Mouse (Mus musculus): Measurements from ENCODE around the gene Map3k7. TPM values are rescaled to one million over a fixed set of nuclear protein-coding genes. Genes with fewer than 3 reads are reported as not detected.
"Not testable (repeated sequence)": the region's sequence is repeated elsewhere in the genome, so short reads cannot be mapped to it uniquely, and the experiment has no call there.

Gene Map3k7
- polyA plus RNA-seq, 1 experiment from 2014 or later, result 5.3 TPM

DNA sequence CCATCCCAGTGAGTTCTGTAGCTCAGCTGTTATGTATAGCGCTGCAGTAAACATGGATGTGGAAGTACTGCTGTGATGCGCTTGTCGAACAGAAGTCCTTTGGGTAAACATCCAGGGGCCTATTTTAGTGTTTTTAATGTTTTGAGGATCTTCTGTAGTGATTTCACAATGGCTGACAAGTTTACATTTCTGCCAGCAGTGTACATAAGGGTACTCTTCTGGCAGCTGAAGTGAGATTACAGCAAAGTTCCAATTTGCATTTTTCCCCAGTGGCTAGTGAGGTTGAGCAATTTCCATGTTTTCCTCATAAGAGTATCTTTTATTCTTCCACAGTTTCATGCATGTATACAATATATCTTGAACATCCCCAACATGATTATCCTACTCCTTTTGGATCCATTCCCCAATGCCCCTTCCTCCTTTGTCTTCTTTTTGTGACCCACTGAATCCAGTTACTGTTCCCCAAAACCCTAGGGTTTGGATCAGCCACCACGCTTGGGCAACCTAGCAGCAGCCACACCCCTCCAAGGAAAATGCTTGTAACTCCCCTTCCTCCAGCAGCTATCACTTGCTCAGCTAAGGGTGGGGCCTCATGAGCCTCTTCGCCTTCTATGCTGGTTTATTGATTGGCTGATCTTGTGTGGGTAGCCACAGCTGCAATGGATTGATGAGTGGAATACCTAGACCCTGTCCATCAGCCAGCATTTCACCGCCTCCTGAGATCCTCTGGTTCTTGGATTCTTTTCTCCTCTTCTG is 47.5 kb downstream of the Map3k7 start:
- H3K9ac ChIP-seq (ENCODE audit: low read depth, low read length), result no peak overlapping the region
- H3K27me3 ChIP-seq (replicated peaks; ENCODE audit: control insufficient read depth, insufficient read depth, low read length), result no peaks in the 10 kb centered on the region
- H3K4me1 ChIP-seq (ENCODE audit: control insufficient read depth, insufficient read depth, low read length), result no peaks in the 10 kb centered on the region
- H3K27ac ChIP-seq (ENCODE audit: low read length), result no peak overlapping the region
- H3K4me2 ChIP-seq (ENCODE audit: low read depth, low read length), result no peak overlapping the region
- 90% methylated on average over 6 of the region's 6 CpGs for WGBS
- 0 out of 2 replicates have a peak, but pooled peaks cover 6% of the 10 kb centered on the region for H3K36me3 ChIP-seq (ENCODE audit: control insufficient read depth, insufficient read depth, low read length)
- H3K9me3 ChIP-seq (ENCODE audit: control insufficient read depth, low read length), result no peaks in the 10 kb centered on the region
- H3K4me3 ChIP-seq (ENCODE audit: low read length), result no peak overlapping the region
- ATAC-seq, result no peak

DNA sequence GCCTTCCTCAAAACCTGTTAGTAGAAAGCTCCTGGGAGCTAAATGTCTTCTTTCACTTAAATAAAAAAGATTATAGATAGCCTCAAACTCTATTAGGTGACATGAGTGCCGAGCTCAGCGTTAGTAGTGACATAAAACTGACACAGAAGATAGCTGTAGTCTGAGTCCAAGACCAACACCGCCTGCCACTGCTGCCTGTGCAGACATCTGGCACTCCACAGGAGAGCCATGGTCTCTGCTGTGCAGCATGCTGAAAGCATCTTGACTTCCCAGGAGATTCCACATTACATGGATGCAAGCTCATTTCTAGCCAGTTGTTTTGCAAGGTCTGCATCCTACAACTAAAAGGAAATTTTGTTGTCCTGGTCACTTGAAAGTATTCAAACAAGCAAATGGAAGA is 57.2 kb downstream of the Map3k7 start:
- no peak overlapping the region for H3K4me2 ChIP-seq (ENCODE audit: low read depth, low read length)
- no peak overlapping the region for H3K27ac ChIP-seq (ENCODE audit: low read length)
- H3K4me3 ChIP-seq (ENCODE audit: low read length), result no peak overlapping the region
- no peaks in the 10 kb centered on the region for H3K27me3 ChIP-seq (replicated peaks; ENCODE audit: control insufficient read depth, insufficient read depth, low read length)
- H3K9ac ChIP-seq (ENCODE audit: low read depth, low read length), result no peak overlapping the region
- 0 out of 2 replicates have a peak, but pooled peaks cover 10% of the 10 kb centered on the region for H3K36me3 ChIP-seq (ENCODE audit: control insufficient read depth, insufficient read depth, low read length)
- no peaks in the 10 kb centered on the region for H3K9me3 ChIP-seq (ENCODE audit: control insufficient read depth, low read length)
- ATAC-seq, result no peak
- H3K4me1 ChIP-seq (ENCODE audit: control insufficient read depth, insufficient read depth, low read length), result no peaks in the 10 kb centered on the region
- 90% methylated on average over 3 of the region's 3 CpGs for WGBS

DNA sequence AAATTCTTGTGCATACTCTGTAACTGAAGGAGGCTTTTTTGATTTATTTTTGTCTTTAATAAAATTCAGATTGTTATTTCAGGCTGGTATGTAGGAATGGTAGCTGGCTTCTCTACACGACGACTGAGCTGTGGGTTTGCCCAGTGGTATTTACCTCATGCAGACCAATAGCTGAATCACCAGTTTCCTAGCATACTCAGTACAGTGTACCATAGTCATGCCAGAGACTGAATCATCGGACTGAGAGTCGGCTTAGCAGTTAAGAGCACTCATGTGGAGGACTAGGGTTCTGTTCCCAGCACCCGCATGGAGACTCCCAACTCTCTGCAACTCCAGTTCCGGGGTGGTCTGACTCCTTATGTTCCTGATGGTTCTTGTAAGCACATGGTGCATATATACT is 58.4 kb downstream of the Map3k7 start:
- H3K9ac ChIP-seq (ENCODE audit: low read depth, low read length), result no peak overlapping the region
- 93% methylated on average over 6 of the region's 6 CpGs for WGBS
- no peak for ATAC-seq
- H3K4me2 ChIP-seq (ENCODE audit: low read depth, low read length), result no peak overlapping the region
- no peak overlapping the region for H3K27ac ChIP-seq (ENCODE audit: low read length)
- H3K9me3 ChIP-seq (ENCODE audit: control insufficient read depth, low read length), result no peaks in the 10 kb centered on the region
- H3K4me3 ChIP-seq (ENCODE audit: low read length), result no peak overlapping the region
- no peaks in the 10 kb centered on the region for H3K4me1 ChIP-seq (ENCODE audit: control insufficient read depth, insufficient read depth, low read length)
- no peaks in the 10 kb centered on the region for H3K27me3 ChIP-seq (replicated peaks; ENCODE audit: control insufficient read depth, insufficient read depth, low read length)
- H3K36me3 ChIP-seq (ENCODE audit: control insufficient read depth, insufficient read depth, low read length), result 0 out of 2 replicates have a peak, but pooled peaks cover 10% of the 10 kb centered on the region

DNA sequence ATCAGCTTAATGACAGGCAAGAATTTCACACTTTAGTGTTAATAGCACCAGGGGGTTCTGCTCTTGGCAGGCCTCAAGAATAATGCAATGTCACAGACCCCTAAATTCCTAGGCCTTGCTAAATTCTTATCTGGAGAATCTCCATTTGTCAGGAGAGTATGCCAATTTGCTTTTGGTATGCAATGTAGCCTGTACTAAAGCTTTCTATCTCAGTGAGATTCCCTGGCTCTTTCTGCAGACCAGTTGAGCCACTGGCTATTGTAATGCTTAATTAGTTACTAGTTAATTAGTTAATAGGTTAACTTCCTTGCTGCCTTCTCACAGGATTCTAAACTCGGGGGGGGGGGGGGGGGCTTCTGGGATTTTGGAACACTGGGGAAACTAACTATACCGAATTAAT is 60.3 kb downstream of the Map3k7 start:
- not testable (repeated sequence) for H3K27ac ChIP-seq (ENCODE audit: low read length)
- 77% methylated on average over 2 of the region's 2 CpGs for WGBS

DNA sequence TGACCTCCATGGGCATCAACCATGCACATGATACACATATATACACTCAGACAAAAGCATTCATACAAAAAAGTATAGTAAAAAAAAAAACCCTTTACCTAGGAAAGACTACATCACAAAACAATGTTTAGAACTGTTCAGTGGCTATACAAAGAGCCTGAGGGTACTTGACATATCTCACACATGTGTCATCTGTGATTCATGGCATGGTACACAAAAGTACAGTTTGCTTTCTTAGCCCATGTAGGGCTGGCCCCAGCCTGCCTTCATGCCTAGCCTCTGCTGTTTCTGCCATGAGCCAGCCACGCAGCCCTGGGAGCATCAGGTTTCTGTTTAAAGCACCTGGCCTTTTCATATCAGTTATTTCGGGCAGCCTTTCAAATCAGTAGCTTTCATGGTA is 61.2 kb downstream of the Map3k7 start:
- Histone ChIP-seq H3K36me3 (ENCODE audit: control insufficient read depth, insufficient read depth, low read length) (0 out of 2 replicates have a peak, but pooled peaks cover 6% of the 10 kb centered on the region), H3K4me1 (ENCODE audit: control insufficient read depth, insufficient read depth, low read length) (no peaks in the 10 kb centered on the region), H3K9ac (ENCODE audit: low read depth, low read length) (no peak overlapping the region), H3K9me3 (ENCODE audit: control insufficient read depth, low read length) (no peaks in the 10 kb centered on the region), H3K27me3 (replicated peaks; ENCODE audit: control insufficient read depth, insufficient read depth, low read length) (no peaks in the 10 kb centered on the region), H3K27ac (ENCODE audit: low read length) (no peak overlapping the region), H3K4me3 (ENCODE audit: low read length) (no peak overlapping the region), H3K4me2 (ENCODE audit: low read depth, low read length) (no peak overlapping the region)
- ATAC-seq, result no peak
- 86% methylated on average over 2 of the region's 2 CpGs for WGBS

More for the DNA sequence above, 60.3 kb downstream of the Map3k7 start:
- H3K4me1 ChIP-seq (ENCODE audit: control insufficient read depth, insufficient read depth, low read length); H3K36me3 ChIP-seq (ENCODE audit: control insufficient read depth, insufficient read depth, low read length); H3K9ac ChIP-seq (ENCODE audit: low read depth, low read length); H3K4me2 ChIP-seq (ENCODE audit: low read depth, low read length); H3K27me3 ChIP-seq (replicated peaks; ENCODE audit: control insufficient read depth, insufficient read depth, low read length); H3K9me3 ChIP-seq (ENCODE audit: control insufficient read depth, low read length); H3K4me3 ChIP-seq (ENCODE audit: low read length); ATAC-seq: not testable (repeated sequence)

DNA sequence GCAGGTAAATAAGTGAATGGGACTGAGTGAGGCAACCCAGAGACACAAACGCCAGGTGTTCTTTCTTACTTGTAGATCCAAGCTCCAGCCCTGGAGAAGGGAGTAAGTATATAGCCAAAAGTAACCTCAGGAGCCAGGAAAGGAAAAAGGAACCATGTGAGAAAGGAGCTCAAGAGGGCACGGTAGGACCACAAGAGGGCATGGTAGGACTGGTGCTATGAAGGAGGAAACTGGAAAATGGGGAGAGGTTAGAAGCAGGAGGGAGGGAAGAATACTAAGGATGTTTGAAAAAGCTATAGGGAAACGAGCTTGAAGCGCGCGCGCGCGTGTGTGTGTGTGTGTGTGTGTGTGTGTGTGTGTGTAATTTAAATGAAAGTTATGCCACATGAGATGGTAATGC is 63.2 kb downstream of the Map3k7 start:
- Histone ChIP-seq H3K9ac (ENCODE audit: low read depth, low read length) (no peak overlapping the region), H3K4me2 (ENCODE audit: low read depth, low read length) (no peak overlapping the region), H3K36me3 (ENCODE audit: control insufficient read depth, insufficient read depth, low read length) (0 out of 2 replicates have a peak, but pooled peaks cover 3% of the 10 kb centered on the region), H3K27ac (ENCODE audit: low read length) (no peak overlapping the region), H3K4me1 (ENCODE audit: control insufficient read depth, insufficient read depth, low read length) (no peaks in the 10 kb centered on the region), H3K4me3 (ENCODE audit: low read length) (no peak overlapping the region), H3K9me3 (ENCODE audit: control insufficient read depth, low read length) (no peaks in the 10 kb centered on the region), H3K27me3 (replicated peaks; ENCODE audit: control insufficient read depth, insufficient read depth, low read length) (no peaks in the 10 kb centered on the region)
- WGBS, result 90% methylated on average over 9 of the region's 9 CpGs
- ATAC-seq, result no peak

DNA sequence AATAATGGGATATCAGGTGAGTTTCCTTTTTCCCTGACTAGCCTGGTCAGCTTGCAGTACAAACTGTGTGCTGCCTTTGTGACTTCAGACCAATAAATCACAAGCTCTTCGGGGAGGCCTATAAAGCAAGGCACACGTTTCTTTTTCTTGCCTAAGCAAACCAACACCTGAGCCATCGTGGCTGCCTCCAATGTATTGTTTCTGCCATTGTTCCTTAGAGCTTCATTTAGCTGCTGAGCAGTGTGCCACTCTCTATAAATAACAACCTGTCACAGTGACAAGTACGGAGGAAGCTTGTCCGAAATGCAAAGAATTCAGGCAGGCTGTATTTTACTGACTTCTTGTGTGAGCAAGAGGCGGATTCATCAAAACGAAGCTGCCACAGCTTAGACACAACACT is 73.4 kb downstream of the Map3k7 start:
- no peak overlapping the region for H3K4me2 ChIP-seq (ENCODE audit: low read depth, low read length)
- no peak overlapping the region for H3K4me3 ChIP-seq (ENCODE audit: low read length)
- no peak overlapping the region for H3K27ac ChIP-seq (ENCODE audit: low read length)
- 56% methylated on average over 7 of the region's 7 CpGs for WGBS
- H3K9me3 ChIP-seq (ENCODE audit: control insufficient read depth, low read length), result no peaks in the 10 kb centered on the region
- H3K36me3 ChIP-seq (ENCODE audit: control insufficient read depth, insufficient read depth, low read length), result no peaks in the 10 kb centered on the region
- H3K4me1 ChIP-seq (ENCODE audit: control insufficient read depth, insufficient read depth, low read length), result no peaks in the 10 kb centered on the region
- H3K27me3 ChIP-seq (replicated peaks; ENCODE audit: control insufficient read depth, insufficient read depth, low read length), result no peaks in the 10 kb centered on the region
- no peak for ATAC-seq
- H3K9ac ChIP-seq (ENCODE audit: low read depth, low read length), result no peak overlapping the region

DNA sequence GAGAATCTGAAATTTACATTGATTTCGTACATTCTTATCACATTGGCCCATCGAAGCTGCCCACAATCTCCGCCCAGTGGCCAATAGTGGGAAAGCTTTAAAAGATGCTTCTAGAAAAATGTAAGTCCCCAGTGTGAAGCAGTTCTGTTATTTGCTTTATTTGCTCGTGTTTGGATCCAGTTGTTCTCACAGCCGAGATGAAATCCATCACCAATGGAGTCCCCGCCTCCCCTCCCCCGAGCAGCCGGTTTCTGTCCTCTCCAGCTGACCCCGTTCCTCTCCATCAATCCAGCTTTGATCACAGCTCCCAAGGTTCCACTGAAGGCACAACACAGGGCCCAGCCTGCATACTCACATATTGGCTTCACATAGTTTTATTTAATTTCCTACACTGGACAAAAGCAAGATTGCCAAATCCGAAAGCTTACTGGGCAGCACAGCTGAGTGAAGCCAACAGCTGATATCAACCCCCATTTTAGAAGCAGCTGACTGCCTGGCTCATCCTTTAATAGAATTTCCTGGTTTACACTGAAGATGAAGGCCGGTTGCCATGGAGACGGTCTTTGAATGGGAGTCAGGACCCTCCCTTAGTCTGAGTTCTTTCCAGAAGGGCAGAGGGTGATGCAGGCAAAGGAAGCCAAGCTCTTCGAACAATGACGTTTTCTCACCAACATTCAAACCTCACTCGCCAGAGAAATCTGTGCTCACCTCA is 78.0 kb downstream of the Map3k7 start:
- no peak overlapping the region for H3K4me3 ChIP-seq (ENCODE audit: low read length)
- H3K27ac ChIP-seq (ENCODE audit: low read length), result no peak overlapping the region
- H3K4me2 ChIP-seq (ENCODE audit: low read depth, low read length), result no peak overlapping the region
- no peaks in the 10 kb centered on the region for H3K9me3 ChIP-seq (ENCODE audit: control insufficient read depth, low read length)
- no peak overlapping the region for H3K9ac ChIP-seq (ENCODE audit: low read depth, low read length)
- H3K36me3 ChIP-seq (ENCODE audit: control insufficient read depth, insufficient read depth, low read length), result no peaks in the 10 kb centered on the region
- H3K4me1 ChIP-seq (ENCODE audit: control insufficient read depth, insufficient read depth, low read length), result no peaks in the 10 kb centered on the region
- 57% methylated on average over 15 of the region's 15 CpGs for WGBS
- ATAC-seq, result no peak
- H3K27me3 ChIP-seq (replicated peaks; ENCODE audit: control insufficient read depth, insufficient read depth, low read length), result no peaks in the 10 kb centered on the region

DNA sequence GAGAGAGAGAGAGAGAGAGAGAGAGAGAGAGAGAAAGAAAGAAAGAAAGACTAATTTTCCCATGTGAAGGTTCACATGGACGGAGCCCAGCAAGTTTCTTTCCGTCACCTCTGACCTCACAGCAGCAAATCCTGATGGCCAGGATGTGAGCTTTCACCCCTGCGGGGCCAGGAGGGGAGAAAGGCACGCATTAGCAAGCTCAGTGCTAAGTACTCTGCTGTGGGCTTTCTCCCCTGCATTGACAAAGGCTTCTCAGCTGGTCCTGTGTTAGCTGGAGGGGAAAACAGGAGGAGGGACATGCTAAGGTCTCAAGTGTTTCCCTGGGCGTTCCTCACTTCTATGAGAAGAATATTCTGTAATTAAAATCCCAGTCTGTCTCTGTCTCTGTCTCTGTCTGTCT is 81.3 kb downstream of the Map3k7 start:
- no peak overlapping the region for H3K4me3 ChIP-seq (ENCODE audit: low read length)
- no peak for ATAC-seq
- H3K9ac ChIP-seq (ENCODE audit: low read depth, low read length), result no peak overlapping the region
- H3K4me1 ChIP-seq (ENCODE audit: control insufficient read depth, insufficient read depth, low read length), result no peaks in the 10 kb centered on the region
- no peaks in the 10 kb centered on the region for H3K9me3 ChIP-seq (ENCODE audit: control insufficient read depth, low read length)
- 25% methylated on average over 5 of the region's 5 CpGs for WGBS
- no peak overlapping the region for H3K4me2 ChIP-seq (ENCODE audit: low read depth, low read length)
- no peaks in the 10 kb centered on the region for H3K36me3 ChIP-seq (ENCODE audit: control insufficient read depth, insufficient read depth, low read length)
- H3K27ac ChIP-seq (ENCODE audit: low read length), result no peak overlapping the region
- H3K27me3 ChIP-seq (replicated peaks; ENCODE audit: control insufficient read depth, insufficient read depth, low read length), result no peaks in the 10 kb centered on the region
